Mouse (Mus musculus) cerebellum, adult 11 months (tissue): Measurements from ENCODE around the gene Fam81a.

Experiments
- DNase-seq: peaks from one replicate; pipeline ENCODE4 v3.0.0; 2022

Fam81a gene

DNA sequence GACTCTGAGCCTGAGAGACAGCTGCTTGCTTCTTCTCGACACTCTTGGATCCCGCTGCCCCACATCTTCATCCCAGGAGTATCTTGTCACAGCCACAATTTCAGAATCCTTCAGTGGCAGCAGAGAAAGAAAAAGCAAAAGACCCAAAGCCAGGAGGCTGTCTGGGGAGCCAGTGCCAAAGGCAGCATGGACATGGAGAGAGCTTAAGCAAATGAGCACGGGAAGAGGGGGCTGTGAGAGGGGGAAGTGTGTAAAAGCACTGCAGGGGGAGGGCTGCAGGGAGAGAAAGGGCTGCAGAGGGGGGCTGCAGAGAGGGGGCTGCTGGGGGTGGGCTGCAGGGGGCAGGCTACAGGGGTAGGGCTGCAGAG is 93.0 kb downstream of the Fam81a start:
- no peak for DNase-seq

DNA sequence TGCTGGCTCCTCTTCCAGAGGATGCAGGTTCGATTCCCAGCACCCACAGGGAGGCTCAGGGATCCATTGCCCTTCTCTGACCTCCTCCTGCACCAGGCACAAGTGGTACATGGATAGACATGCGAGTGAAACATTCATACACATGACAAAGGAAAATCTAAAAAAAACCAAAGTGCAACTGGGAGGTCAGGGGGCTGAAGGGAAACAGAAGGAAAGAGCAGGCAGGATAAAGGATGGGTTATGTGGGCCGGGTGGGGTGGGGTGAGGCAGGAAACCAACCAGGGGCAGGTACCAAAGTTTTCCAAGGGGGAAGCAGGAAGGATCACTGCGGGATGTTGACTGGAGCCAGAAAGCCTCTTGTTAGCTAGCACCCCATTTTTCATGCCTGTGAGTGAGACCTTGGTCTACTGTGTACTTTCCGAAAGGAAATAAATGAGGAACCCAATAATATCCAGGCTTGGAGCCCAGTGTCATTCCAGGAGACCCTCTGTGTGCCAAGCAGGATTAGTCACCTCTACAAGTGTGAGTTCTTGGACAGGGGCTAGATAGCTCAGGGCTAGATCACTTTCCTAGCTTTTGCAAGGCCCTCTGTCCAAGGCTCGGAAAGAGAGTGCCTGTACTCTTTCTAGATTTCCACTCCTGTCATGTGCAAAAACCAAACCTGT is 93.5 kb downstream of the Fam81a start:
- DNase-seq: no peak

DNA sequence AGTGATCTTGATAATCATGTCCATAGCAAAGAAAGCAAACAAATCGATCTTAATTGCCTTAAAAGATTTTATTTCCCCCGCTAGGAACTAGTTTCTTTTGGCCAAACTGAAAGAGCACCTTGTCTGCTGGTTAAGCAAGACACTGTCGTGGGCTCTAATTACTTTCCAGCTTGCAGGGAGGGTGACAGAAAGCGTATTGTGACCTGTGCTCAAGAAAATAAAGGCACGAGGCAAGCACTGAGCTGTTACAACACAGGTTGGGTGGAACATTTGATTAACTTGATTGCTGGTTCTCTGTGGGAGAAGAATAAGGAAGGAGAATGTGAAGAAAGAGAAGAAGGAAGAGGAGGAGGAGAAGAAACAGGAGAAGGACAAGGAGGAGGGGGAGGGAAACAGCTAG is 94.1 kb downstream of the Fam81a start:
- DNase-seq: no peak

DNA sequence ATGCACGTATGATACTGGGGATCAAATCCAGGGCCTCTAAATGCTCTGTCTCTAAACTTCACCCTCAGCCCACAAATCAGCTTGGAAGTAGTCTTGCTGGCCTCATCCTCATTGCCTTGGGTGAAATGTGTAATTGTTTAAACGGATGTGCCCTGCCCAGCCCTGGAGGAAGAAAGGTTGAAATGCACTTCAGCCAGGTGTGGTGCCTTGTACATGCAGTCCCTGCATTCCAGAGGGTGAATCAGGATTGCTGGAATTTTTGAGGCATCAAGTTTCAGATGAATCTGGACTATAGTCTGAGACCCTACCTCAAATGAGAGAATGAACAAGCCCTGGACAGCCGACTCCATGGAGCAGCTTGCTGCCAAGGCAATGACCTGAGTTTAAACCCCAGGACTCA is 94.5 kb downstream of the Fam81a start:
- no peak for DNase-seq

DNA sequence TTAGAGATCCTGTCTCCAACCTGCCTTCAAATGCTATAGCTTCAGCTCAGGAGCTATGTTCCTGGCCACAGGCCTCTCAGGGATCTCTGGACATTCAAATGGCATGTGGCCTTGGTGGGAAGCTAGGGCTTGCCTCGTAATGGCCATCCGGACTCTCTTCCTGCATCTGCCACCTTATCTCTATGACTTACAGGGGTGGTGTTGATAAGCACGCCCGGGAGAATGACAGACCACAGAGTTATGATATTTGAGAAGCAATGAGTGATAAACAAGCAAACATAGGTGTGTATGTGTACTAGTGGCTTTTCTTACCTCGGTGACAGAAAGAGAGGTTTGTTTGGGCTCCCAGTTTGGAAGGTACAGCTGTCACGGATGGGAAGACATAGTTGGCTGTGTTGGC is 96.1 kb downstream of the Fam81a start:
- no peak for DNase-seq

DNA sequence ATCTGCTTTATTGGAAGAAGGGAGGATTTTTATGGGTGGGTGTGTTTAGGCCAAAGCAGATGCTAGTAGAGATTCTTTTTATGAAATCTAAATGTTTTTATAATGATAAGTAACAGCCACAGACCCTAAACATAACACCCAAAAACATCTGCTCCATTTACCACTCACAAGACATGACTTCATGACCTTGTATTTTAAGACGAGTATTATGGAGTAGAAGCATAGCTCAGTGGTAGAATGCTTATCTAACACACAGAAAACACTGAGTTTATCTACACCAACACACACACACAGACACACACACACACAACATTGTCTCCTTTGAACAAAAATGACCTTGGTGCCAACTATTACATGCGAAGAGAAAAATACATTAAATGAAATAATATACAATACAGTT is 97.5 kb downstream of the Fam81a start:
- DNase-seq: no peak

DNA sequence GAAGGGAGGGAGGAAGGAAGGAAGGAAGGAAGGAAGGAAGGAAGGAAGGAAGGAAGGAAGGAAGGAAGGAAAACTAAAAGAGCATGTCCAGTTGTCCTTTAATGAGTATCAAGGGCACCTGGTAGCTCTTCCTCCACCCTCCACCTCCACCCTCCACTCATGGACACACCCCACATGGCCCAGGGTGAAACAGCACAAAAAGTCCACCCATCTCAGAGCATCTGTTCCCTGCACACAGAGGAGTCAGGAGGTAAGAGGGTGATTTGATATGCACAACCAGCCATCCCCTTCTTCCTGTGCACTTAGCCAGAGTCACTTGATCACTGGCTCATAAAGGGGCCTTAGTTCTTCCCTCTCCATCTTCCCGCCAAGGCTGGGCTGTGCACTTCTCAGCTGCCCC is 99.4 kb downstream of the Fam81a start:
- DNase-seq: no peak

DNA sequence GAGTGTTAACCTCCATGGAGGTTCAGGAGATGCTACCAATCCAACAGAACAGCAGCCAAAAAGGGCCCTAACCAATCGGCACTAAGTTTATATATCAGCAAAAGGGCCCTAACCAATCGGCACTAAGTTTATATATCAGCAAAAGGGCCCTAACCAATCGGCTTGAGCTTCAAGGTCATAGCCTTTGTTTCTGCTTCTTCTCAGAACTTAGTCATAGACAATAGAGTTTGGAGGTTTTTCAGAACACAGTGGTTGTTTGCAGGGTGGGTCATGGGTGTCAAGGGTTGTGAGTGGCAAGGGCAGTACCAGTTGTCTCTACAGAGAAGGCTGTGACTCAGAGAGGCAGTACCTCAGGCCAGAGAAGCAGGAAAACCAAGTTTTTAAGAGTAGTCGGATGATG is 100.2 kb downstream of the Fam81a start:
- DNase-seq: no peak

DNA sequence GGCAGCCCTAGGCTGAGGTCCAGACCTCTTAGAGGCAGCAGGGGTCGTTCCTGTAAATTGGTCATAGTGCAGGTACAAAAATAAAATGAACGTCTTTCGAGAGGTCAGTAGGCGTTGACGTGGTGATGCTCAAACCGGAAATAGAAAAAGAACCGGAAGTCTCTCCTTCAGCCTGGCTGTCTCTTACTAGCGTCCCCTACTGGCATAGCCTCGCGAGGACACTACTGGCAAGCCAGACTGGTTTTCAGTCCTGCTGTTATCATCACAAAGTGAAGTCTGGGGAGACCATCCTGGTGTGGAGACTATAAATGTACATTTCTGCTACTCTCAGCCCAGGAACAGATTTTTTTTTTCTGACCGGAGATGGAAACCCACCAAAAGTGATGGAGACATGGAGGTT is 101.8 kb downstream of the Fam81a start:
- DNase-seq: no peak

DNA sequence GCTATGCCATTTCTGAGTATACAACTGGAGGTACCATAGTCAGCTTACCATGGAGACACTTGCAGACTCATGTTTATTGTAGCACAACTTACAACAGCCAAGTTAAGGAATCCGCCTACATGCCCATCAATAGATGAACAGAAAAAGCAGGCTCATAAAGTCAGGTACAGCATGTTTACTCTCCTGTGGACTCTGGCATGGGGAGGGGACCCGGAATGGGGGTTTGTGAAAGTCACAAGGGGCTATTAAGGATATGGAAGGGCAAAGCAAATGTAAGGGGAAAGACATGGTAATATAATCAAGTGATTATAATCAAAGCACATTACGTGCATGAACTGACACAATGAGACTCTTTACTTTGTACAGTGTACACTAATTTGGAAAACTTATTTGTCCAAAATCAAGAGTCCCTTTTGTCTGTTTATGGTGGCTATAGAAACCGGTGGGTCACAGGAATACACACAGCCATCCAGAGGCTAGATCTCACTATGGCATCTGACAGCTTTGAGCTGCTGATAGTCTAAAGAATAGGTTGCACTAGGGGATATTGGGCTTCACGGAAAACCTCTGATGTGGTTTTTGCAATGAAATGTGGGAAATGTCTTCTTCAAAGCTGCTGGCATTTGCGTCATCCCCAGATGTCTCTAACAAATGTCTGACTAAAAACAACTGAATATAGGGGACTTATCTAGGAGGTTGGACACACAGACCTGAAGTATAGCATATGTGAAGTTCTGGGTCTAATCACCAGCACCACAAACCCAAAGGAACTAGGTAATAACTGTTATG is 102.6 kb downstream of the Fam81a start:
- no peak for DNase-seq
